Mouse (Mus musculus) mesoderm, embryonic 11.5 days (tissue): ENCODE measurements at regions not wholly inside any gene's neighbourhood (a gene's known extent, or its start where the extent isn't known, plus 50 kb on each side); places are given as distances from the start of the nearest gene placed in this dataset.

Source experiments
- DNase-seq: peaks from one replicate; pipeline ENCODE4 v3.0.0-alpha.2; 2012; ENCODE audit warnings: low read depth, low spot score

GRCm38 (mm10) chr2:8628007-8628406 lies 1118.6 kb upstream of the Celf2 start:
- DNase-seq, result no peak

- no peak for DNase-seq
These were observed 1119.3 kb upstream of the Celf2 start for GRCm38 (mm10) chr2:8628485-8629208.

GRCm38 (mm10) chr2:8638082-8638481 lies 1128.7 kb upstream of the Celf2 start:
- DNase-seq, result no peak

- DNase-seq, result peak; percentile 49
These were observed 1129.9 kb upstream of the Celf2 start for GRCm38 (mm10) chr2:8639282-8639681.

- DNase-seq, result peak; percentile 22
These were observed 1136.1 kb upstream of the Celf2 start for GRCm38 (mm10) chr2:8645463-8645862.

- DNase-seq, result no peak
These were observed 1151.2 kb upstream of the Celf2 start for GRCm38 (mm10) chr2:8660544-8660943.

GRCm38 (mm10) chr2:8673751-8674378 lies 1164.5 kb upstream of the Celf2 start:
- DNase-seq, result peak; percentile 81

GRCm38 (mm10) chr2:8675537-8675936 lies 1166.2 kb upstream of the Celf2 start:
- peak; percentile 13 for DNase-seq

- peak; percentile 37 for DNase-seq
These were observed 1167.2 kb upstream of the Celf2 start for GRCm38 (mm10) chr2:8676546-8676945.

GRCm38 (mm10) chr2:8690846-8691643 lies 1181.7 kb upstream of the Celf2 start:
- peak; percentile 13 for DNase-seq

- DNase-seq, result no peak
These were observed 1151.7 kb upstream of the 4930412O13Rik start for GRCm38 (mm10) chr2:8729306-8729705.

- DNase-seq, result peak; percentile 50
These were observed 1126.9 kb upstream of the 4930412O13Rik start for GRCm38 (mm10) chr2:8754142-8754541.

- no peak for DNase-seq
These were observed 1124.5 kb upstream of the 4930412O13Rik start for GRCm38 (mm10) chr2:8756546-8756945.

- no peak for DNase-seq
These were observed 1110.4 kb upstream of the 4930412O13Rik start for GRCm38 (mm10) chr2:8770636-8771035.

GRCm38 (mm10) chr2:8781152-8781935 lies 1099.7 kb upstream of the 4930412O13Rik start:
- no peak for DNase-seq

GRCm38 (mm10) chr2:8782225-8782624 lies 1098.8 kb upstream of the 4930412O13Rik start:
- no peak for DNase-seq

GRCm38 (mm10) chr2:8802061-8802460 lies 1079.0 kb upstream of the 4930412O13Rik start:
- DNase-seq, result peak; percentile 10

- no peak for DNase-seq
These were observed 1071.4 kb upstream of the 4930412O13Rik start for GRCm38 (mm10) chr2:8809609-8810008.

GRCm38 (mm10) chr2:8818127-8818526 lies 1062.9 kb upstream of the 4930412O13Rik start:
- DNase-seq, result peak; percentile 27

- peak; percentile 58 for DNase-seq
These were observed 1055.6 kb upstream of the 4930412O13Rik start for GRCm38 (mm10) chr2:8825406-8825805.
